Mouse (Mus musculus) spleen, adult 2 months (tissue): ENCODE data around the gene Scaf1. TPM values are rescaled to one million over a fixed set of nuclear protein-coding genes. Genes with fewer than 3 reads are reported as not detected.
"Not testable (repeated sequence)": the region's sequence is repeated elsewhere in the genome, so short reads cannot be mapped to it uniquely, and the experiment has no call there.

Source experiments
- DNase-seq, 2 experiments: peaks; one replicate each; pipeline versions ENCODE4 v3.0.0 to v3.0.0-alpha.2; 2012 to 2021; ENCODE audit warnings: low spot score in 2 of 2, low read depth in 1 of 2
- H3K27ac ChIP-seq: fragments of 200-500 bp; 2 replicates; pipeline ENCODE4 v1.5.1; 2012; ENCODE audit warnings: low read length, inconsistent platforms; ENCODE audit not compliant: insufficient read depth
- H3K27me3 ChIP-seq: fragments of 200-500 bp; 2 replicates; pipeline ENCODE4 v1.6.1; 2012; ENCODE audit warnings: mild to moderate bottlenecking, moderate library complexity, low read length, inconsistent platforms; ENCODE audit not compliant: control insufficient read depth, insufficient read depth
- H3K36me3 ChIP-seq: fragments of 200-500 bp; 2 replicates; pipeline ENCODE4 v1.6.1; 2012; ENCODE audit warnings: mild to moderate bottlenecking, low read length, inconsistent platforms; ENCODE audit not compliant: control insufficient read depth, insufficient read depth
- H3K4me1 ChIP-seq: fragments of 200-500 bp; 2 replicates; pipeline ENCODE4 v1.6.1; 2011; ENCODE audit warnings: inconsistent platforms; ENCODE audit not compliant: control insufficient read depth, insufficient read depth, insufficient read length
- H3K4me3 ChIP-seq: fragments of 200-500 bp; 2 replicates; pipeline ENCODE4 v1.5.1; 2011; ENCODE audit warnings: mild to moderate bottlenecking, inconsistent platforms; ENCODE audit not compliant: insufficient read depth, insufficient read length; ENCODE audit errors: extremely low read depth
- CTCF ChIP-seq: fragments of 200-500 bp; IDR thresholded peaks from 2 replicates; pipeline ENCODE4 v1.5.1; 2011; ENCODE audit warnings: mild to moderate bottlenecking, inconsistent platforms; ENCODE audit not compliant: insufficient read depth, insufficient read length, insufficient replicate concordance; ENCODE audit errors: extremely low read depth
- POLR2A ChIP-seq: fragments of 200-500 bp; IDR thresholded peaks from 2 replicates; pipeline ENCODE4 v1.6.1; 2011; ENCODE audit warnings: low read depth, low read length, inconsistent platforms
- WGBS: fragments of 180-500 bp; shearing (Covaris S2); methylation state at CpG from one replicate; pipeline ENCODE4 v1.1.7; 2018; 5-methylcytosine and 5-hydroxymethylcytosine counted together
- polyA plus RNA-seq: library from polyadenylated mRNA; depleted of rRNA; stranded (reverse); fragments of >200 nt; gene quantifications from 2 replicates; pipeline ENCODE4 v1.2.3, GENCODE M21; 2012

The Scaf1 gene
- polyA plus RNA-seq, 1 experiment, result 59.0 TPM

DNA sequence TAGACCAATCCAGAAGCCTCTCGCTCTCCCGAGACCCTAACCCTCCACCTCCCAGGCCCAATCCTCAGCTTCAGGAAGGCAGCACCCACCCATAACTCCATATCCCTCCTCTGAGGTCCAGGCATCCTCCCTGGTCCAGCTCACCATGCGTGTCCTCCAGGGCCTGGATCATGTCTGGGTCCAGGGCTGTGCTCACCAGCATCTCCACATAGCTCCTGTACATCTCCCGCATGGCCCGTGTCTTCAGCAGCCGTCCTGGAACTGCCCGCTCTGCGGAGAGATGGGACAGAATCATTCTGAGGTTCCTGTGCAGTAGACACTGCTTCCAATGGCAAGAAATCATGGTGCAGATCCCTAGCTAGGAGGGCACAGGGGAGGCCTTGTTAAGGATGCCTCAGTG, 14.7 kb upstream of the Scaf1 start:
- peaks cover 51% of the 10 kb centered on the region for H3K36me3 ChIP-seq
- TF ChIP-seq CTCF (no peak), POLR2A (no peak)
- H3K27me3 ChIP-seq, result no peaks in the 10 kb centered on the region
- no peak overlapping the region for H3K4me3 ChIP-seq
- DNase-seq, result no peak
- 93% methylated on average over 8 of the region's 8 CpGs for WGBS
- no peaks in the 10 kb centered on the region for H3K4me1 ChIP-seq
- no peak overlapping the region for H3K27ac ChIP-seq

DNA sequence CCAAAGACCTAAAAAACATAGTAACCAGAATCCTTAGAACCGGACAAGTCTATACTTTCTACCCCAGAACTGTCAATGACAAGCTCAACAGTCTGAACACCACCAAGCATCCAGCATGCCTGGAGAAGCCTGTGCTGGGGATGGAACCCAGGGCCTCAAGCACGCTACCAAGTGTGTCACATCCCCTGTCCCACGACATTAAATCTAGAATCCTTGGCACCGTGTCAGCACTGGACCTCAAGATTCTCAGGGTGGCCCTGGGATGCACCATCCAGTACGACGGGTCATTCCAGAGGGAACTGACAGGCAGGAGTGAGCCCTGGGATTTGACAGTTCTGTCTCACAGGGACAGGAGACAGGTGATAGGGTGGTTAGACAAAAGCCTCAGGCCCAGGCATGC, 13.8 kb upstream of the Scaf1 start:
- Histone ChIP-seq H3K4me3 (no peak overlapping the region), H3K27ac (no peak overlapping the region), H3K27me3 (no peaks in the 10 kb centered on the region), H3K36me3 (peaks cover 50% of the 10 kb centered on the region), H3K4me1 (no peaks in the 10 kb centered on the region)
- DNase-seq, result no peak
- TF ChIP-seq CTCF, result no peak
- no peak for TF ChIP-seq POLR2A
- 91% methylated on average over 6 of the region's 6 CpGs for WGBS

DNA sequence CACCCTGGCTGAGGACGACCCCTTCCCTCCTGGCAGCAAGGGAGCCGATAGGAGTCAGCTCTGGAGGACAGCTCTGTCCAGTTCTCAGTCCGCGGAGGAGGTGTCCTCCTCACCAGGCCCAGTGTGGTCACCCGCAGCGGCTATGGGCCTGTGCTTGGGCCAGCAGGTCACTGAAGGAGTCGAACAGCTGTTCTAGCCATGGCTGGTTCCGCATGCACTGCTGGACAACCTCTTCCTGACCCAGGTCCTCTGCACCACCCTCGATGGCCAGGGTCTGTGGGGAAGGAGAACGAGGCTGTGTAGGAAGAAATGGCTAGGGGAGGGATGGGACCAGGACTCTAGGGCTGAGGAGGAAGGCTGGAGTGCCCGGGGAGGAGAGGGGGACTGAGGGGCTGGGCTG, 12.2 kb upstream of the Scaf1 start:
- no peak for TF ChIP-seq POLR2A
- DNase-seq, result no peak
- no peaks in the 10 kb centered on the region for H3K4me1 ChIP-seq
- H3K27me3 ChIP-seq, result no peaks in the 10 kb centered on the region
- no peak overlapping the region for H3K4me3 ChIP-seq
- WGBS, result 95% methylated on average over 11 of the region's 11 CpGs
- peaks cover 36% of the 10 kb centered on the region for H3K36me3 ChIP-seq
- H3K27ac ChIP-seq, result no peak overlapping the region

DNA sequence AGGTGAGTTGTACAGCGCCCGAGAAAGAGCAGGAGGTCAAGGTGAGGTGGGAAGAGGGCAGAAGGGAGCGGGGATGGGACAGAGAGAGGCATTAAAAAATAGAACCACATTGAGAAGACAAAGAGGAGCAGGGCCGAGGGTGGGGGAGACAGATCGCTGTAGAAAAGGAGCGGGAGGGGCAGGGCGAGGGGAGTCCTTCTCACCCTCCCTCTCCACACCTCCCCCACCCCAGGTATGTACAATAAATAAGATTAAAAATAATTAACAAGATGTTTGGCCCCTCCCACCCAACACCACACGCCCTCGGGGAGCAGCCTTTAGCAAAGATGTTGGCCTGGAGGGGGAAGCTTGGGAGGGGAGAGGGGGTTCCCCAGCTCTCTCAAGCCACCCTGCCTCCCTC, 11.6 kb upstream of the Scaf1 start:
- no peaks in the 10 kb centered on the region for H3K4me1 ChIP-seq
- 96% methylated on average over 9 of the region's 9 CpGs for WGBS
- H3K27me3 ChIP-seq, result no peaks in the 10 kb centered on the region
- H3K27ac ChIP-seq, result no peak overlapping the region
- no peak for DNase-seq
- no peak for TF ChIP-seq POLR2A
- TF ChIP-seq CTCF, result no peak
- H3K4me3 ChIP-seq, result no peak overlapping the region
- peaks cover 33% of the 10 kb centered on the region for H3K36me3 ChIP-seq

DNA sequence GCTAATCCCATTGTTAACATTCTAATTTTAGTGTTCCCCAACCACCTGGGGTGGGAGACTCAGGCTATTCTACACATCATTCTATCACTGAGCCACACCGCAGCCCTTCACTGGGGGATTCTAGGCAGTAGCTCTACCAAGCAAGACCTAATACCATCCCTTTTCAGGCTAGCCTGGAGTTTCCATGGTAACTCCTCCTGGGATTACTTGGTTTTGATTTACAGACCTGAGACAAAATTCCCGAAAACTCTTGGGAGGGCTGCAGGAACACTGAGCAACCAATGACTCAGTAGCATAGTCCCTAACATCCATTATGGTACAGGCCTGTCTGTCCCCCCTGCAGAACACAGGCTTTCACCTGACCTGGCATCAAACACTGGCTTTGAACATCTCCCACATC, 10.1 kb upstream of the Scaf1 start:
- TF ChIP-seq POLR2A, result no peak
- TF ChIP-seq CTCF, result no peak

DNA sequence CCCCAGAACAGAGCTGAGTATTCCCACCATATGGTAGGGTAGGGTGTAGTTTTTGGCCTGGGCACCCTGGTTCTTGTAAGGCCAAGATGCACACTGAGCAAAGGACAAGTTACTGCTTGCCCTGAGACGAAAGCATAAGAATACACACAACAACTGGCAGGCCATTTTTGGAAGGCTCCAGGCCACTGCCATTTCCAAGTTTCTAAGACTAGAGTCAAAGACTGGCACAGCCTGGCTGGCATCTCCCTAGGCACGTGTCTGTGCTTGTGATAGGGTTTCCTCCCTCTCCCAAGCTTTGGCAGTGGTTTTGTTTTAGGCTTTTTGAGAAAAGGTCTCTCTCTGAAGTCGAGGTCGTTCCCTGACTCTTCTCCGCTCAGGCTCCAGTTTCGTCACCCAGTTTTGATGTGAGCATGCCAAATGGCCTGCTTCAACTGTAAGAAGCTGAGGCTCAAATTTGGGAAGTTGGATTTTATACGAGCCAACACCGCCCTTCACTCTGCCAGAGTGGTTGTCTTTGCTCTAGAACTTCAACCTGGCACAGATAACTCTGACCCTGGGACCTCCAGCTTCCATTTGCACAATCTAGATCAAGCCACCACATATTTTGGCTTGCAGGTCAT, 9.5 kb upstream of the Scaf1 start:
- Histone ChIP-seq H3K4me3 (no peak overlapping the region), H3K27me3 (no peaks in the 10 kb centered on the region), H3K36me3 (peaks cover 22% of the 10 kb centered on the region), H3K27ac (no peak overlapping the region), H3K4me1 (no peaks in the 10 kb centered on the region)
- TF ChIP-seq POLR2A, result no peak
- no peak for TF ChIP-seq CTCF
- no peak for DNase-seq
- WGBS, result 70% methylated on average over 8 of the region's 8 CpGs

More for the DNA sequence above, 10.1 kb upstream of the Scaf1 start:
- Histone ChIP-seq H3K27me3 (no peaks in the 10 kb centered on the region), H3K36me3 (peaks cover 27% of the 10 kb centered on the region), H3K4me3 (no peak overlapping the region), H3K4me1 (no peaks in the 10 kb centered on the region), H3K27ac (no peak overlapping the region)
- DNase-seq, result no peak
- WGBS, result 88% methylated on average over 2 of the region's 2 CpGs

DNA sequence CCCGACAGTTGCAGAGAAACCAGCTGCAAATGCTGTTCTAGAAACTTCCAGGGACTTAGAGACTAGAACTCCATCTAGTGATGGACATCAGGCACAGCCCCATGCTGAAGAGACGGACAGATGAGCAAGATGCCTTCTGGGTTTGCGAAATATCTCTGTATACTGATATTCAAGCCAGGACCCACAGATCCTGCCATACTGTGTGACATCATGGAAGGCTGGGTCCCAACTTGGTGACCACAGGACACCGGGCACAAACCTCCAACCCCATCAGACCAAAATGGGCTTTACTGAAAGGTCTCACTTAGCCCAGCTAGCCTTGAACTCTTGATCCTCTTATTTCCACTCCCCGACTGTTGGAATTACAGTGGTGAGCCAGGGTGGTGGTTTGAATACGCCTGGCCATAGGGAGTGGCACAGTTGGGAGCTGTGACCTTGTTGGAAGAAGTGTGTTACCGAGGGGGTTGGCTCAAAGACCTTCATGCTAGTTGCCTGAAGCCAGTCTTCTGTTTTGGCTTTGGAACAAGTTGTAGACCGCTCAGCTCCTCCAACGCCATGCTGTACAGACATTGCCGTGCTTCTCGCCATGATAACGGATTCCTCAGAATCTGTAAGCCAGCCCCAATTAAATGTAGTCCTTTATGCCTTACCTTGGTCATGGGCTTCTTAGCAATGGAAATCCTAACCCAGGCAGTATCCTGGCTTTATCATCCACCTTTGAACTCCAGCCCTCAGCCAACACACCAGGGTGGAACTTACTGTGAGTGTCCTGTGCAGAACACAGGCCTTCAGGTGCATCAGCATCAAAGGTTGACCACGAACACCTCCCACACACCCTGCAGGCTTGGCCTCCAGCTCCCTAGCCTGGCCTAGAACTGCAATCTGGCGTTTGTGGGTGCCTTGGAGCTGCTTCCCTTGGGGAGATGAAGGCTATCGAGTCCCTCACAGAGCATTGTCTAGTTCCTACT, 8.4 kb upstream of the Scaf1 start:
- H3K4me1 ChIP-seq, result no peaks in the 10 kb centered on the region
- H3K36me3 ChIP-seq, result peaks cover 14% of the 10 kb centered on the region
- no peak overlapping the region for H3K27ac ChIP-seq
- 77% methylated on average over 15 of the region's 15 CpGs for WGBS
- H3K27me3 ChIP-seq, result no peaks in the 10 kb centered on the region
- no peak overlapping the region for H3K4me3 ChIP-seq
- DNase-seq, result no peak
- no peak for TF ChIP-seq CTCF
- TF ChIP-seq POLR2A, result no peak

DNA sequence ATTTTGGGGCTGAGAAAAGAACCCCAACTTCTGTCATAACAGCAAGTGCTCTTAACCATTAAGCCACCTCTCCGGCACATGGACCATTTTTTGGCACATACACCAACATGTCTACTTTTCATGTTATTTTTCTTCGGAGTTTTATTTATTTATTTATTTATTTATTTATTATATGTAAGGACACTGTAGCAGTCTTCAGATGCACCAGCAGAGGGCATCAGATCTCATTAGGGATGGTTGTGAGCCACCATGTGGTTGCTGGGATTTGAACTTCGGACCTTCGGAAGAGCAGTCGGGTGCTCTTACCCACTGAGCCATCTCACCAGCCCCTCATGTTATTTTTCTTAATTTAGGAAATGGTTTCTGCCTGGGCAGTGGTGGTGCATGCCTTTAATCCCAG, 7.5 kb upstream of the Scaf1 start:
- WGBS, result 64% methylated on average over 5 of the region's 5 CpGs
- H3K4me1 ChIP-seq, DNase-seq, H3K4me3 ChIP-seq, H3K27me3 ChIP-seq, H3K27ac ChIP-seq: not testable (repeated sequence)
- peaks cover 11% of the 10 kb centered on the region for H3K36me3 ChIP-seq
